Mouse (Mus musculus) E14TG2a.4 (cell line): Measurements from ENCODE around the gene Cd3eap.

Source experiments
- CTCF ChIP-seq: conservative IDR thresholded peaks from 2 replicates; pipeline ENCODE4 v1.5.1; 2014; ENCODE audit warnings: low read length
- NANOG ChIP-seq: IDR thresholded peaks from 2 replicates; pipeline ENCODE4 v1.6.1; 2014; ENCODE audit warnings: borderline replicate concordance, low read length, mixed read lengths

- TF ChIP-seq CTCF (no peak), NANOG (no peak)
These were observed 42.7 kb downstream of the Cd3eap start for GRCm38 (mm10) chr7:19316451-19317161.
